Mouse (Mus musculus) hindbrain, embryonic 12.5 days (tissue): ENCODE data around the gene Nckap1. TPM values are rescaled to one million over a fixed set of nuclear protein-coding genes. Genes with fewer than 3 reads are reported as not detected.
A peak's percentile ranks its signal among the peaks of the same experiment; 100 is the strongest.

Source experiments
- ATAC-seq: fragments of 200-750 bp; cut with Nextera tagmentation; 2 replicates; pipeline ENCODE4 v1.8.0; 2017; ENCODE audit warnings: moderate TSS enrichment; ENCODE audit not compliant: low FRiP score
- H3K27ac ChIP-seq: fragments of 300-500 bp; sonication (generic); 2 replicates; pipeline ENCODE4 v1.5.1; 2016; ENCODE audit warnings: mild to moderate bottlenecking
- H3K27me3 ChIP-seq: fragments of 300-500 bp; sonication (generic); 2 replicates; pipeline ENCODE4 v1.6.1; 2016; ENCODE audit warnings: mild to moderate bottlenecking
- H3K36me3 ChIP-seq: fragments of 300-500 bp; sonication (generic); 2 replicates; pipeline ENCODE4 v1.6.1; 2016; ENCODE audit warnings: mild to moderate bottlenecking
- H3K4me1 ChIP-seq: fragments of 300-500 bp; sonication (generic); 2 replicates; pipeline ENCODE4 v1.6.1; 2016
- H3K4me2 ChIP-seq: fragments of 300-500 bp; sonication (generic); replicated peaks from 2 replicates; pipeline ENCODE4 v1.6.1; 2016; ENCODE audit warnings: mild to moderate bottlenecking
- H3K4me3 ChIP-seq: fragments of 300-500 bp; sonication (generic); 2 replicates; pipeline ENCODE4 v1.5.1; 2016; ENCODE audit warnings: mild to moderate bottlenecking
- H3K9ac ChIP-seq: fragments of 300-500 bp; sonication (generic); 2 replicates; pipeline ENCODE4 v1.6.1; 2016; ENCODE audit warnings: mild to moderate bottlenecking, moderate library complexity
- H3K9me3 ChIP-seq: fragments of 300-500 bp; sonication (generic); replicated peaks from 2 replicates; pipeline ENCODE4 v1.6.1; 2016; ENCODE audit warnings: mild to moderate bottlenecking
- WGBS: fragments of 180-500 bp; shearing (Covaris S2); methylation state at CpG from one replicate; pipeline ENCODE4 v1.1.7; 2016; 5-methylcytosine and 5-hydroxymethylcytosine counted together
- polyA plus RNA-seq: library from polyadenylated mRNA; unstranded; fragments of >200 nt; fragmentation: Nextera tagmentation; extraction: Ambion mirVana; gene quantifications from 2 replicates; pipeline ENCODE4 v1.2.1, GENCODE M21; 2016

The Nckap1 gene
- polyA plus RNA-seq = 109 TPM in 2 replicates

DNA sequence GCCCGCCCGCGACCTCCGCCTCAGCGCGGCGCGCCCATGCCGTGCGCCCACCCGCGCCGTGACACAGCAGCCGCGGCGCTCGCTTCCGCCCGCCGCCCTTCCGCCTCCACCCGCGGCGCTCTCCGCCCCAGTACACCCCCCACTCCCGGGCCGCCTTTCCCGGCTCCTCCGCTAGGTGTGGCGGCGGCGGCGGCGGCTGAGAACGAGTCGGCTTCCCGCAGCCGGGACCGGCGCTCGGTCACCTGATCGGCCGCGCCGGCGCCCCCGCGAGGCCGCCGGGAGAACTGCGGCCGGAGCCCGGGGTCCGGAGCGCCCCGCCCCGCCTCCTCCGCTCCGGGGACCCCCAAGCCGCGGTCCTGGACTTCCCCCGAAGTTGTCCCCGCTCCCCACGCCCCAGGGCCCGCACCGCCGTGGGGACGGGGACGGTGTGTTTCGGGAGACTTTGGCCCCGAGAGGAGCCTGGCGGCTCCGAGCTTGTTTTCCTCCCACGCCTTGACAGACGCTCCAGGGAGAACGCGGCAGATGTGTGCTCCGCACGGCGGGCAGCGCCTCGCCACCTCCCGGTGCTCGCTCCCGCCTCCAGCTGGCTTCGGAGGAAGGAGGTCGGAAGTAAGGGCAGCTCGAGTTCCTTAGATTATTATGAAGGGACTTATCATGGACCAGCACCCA is at the start of gene Nckap1:
Gene Nckap1 (minus strand): TSS at position 338 of the 669 bp plus-strand sequence.
- Histone ChIP-seq H3K27ac (peak within 1 kb of the TSS; percentile 99), H3K4me1 (peaks cover 11% of the 10 kb centered on the region), H3K9ac (peak within 1 kb of the TSS; percentile 96), H3K4me3 (peak within 1 kb of the TSS; percentile 93), H3K36me3 (no peaks in the 10 kb centered on the region), H3K4me2 (peak within 1 kb of the TSS; percentile 69), H3K27me3 (no peaks in the 10 kb centered on the region), H3K9me3 (no peaks in the 10 kb centered on the region)
- under 1% methylated on average over 65 of the region's 88 CpGs for WGBS
- ATAC-seq = peak; percentile 96

- H3K4me1 ChIP-seq = no peaks in the 10 kb centered on the region
- 0 out of 2 replicates have a peak, but pooled peaks cover 3% of the 10 kb centered on the region for H3K9me3 ChIP-seq
- no peak overlapping the region for H3K4me3 ChIP-seq
- no peak for ATAC-seq
- H3K36me3 ChIP-seq = peaks cover 24% of the 10 kb centered on the region
- no peak overlapping the region for H3K4me2 ChIP-seq
- H3K27ac ChIP-seq = no peak overlapping the region
- H3K9ac ChIP-seq = no peak overlapping the region
- WGBS = 93% methylated on average over 4 of the region's 4 CpGs
- no peaks in the 10 kb centered on the region for H3K27me3 ChIP-seq
Measured at GRCm38 (mm10) chr2:80624523-80624922, 43.3 kb upstream of the Nckap1 start.

DNA sequence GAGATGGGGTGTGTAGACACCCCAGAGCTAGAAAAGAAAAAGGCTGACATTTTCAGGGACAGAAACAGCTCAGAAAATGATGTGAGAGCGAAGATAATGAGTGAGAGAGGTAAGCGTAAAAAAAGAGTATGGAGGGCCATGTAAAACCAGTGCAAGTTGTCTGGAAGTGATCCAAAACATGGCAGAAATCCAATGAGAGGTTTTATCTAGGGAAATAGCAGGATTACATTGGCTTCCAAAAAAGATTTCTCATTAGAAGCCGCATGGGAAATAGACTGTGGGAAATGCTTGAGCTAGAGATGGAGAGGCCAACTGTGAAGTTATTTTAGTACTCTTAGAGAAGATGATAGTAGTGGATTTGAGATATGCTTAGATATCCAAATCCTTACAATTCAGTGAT is 40.7 kb upstream of the Nckap1 start:
- WGBS = 97% methylated on average over 3 of the region's 3 CpGs
- ATAC-seq = no peak

DNA sequence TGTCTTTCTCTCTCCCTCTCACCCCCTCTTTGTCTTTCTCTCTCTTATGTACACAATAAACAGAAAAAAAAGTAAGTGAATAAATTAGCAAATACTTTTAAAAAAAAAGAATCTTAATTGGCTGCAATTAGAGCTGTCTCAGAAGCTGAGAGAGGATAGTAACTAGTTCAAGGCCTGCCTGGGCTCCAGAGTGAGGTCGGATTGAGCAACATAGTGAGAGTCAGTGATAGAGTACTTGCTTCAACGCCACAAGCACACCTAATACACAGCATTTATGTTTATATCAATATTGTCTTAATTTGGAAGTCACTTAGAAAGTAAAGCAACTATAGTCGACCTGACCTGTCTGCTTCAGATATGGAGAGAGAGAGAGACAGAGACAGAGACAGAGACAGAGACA is 37.8 kb upstream of the Nckap1 start:
- Histone ChIP-seq H3K36me3 (peaks cover 4% of the 10 kb centered on the region; the same call in 1 of the 2 replicates), H3K27me3 (no peaks in the 10 kb centered on the region), H3K4me3 (no peak overlapping the region), H3K27ac (no peak overlapping the region), H3K9ac (no peak overlapping the region), H3K9me3 (no peaks in the 10 kb centered on the region), H3K4me1 (peaks cover 6% of the 10 kb centered on the region), H3K4me2 (no peak overlapping the region)
- no peak for ATAC-seq
- WGBS = 86% methylated on average over 3 of the region's 3 CpGs

More for the DNA sequence above, 40.7 kb upstream of the Nckap1 start:
- Histone ChIP-seq H3K4me2 (no peak overlapping the region), H3K27me3 (no peaks in the 10 kb centered on the region), H3K27ac (no peak overlapping the region), H3K4me3 (no peak overlapping the region), H3K9ac (no peak overlapping the region), H3K9me3 (0 out of 2 replicates have a peak, but pooled peaks cover 3% of the 10 kb centered on the region), H3K36me3 (peaks cover 16% of the 10 kb centered on the region; the same call in 1 of the 2 replicates), H3K4me1 (peaks cover 6% of the 10 kb centered on the region)

- Histone ChIP-seq H3K9ac (peak within 1 kb of the TSS; percentile 60), H3K4me2 (peak within 1 kb of the TSS; percentile 65), H3K36me3 (no peaks in the 10 kb centered on the region; the same call in 1 of the 2 replicates), H3K4me1 (peaks cover 6% of the 10 kb centered on the region), H3K4me3 (peak within 1 kb of the TSS; percentile 48), H3K9me3 (no peaks in the 10 kb centered on the region), H3K27me3 (no peaks in the 10 kb centered on the region), H3K27ac (peak within 1 kb of the TSS; percentile 72)
- WGBS = 2% methylated on average over 21 of the region's 21 CpGs
- ATAC-seq = peak; percentile 100
Measured at GRCm38 (mm10) chr2:80616854-80617737, 35.9 kb upstream of the Nckap1 start, which contains the start of the genes Dusp19 and Nup35. Gene Dusp19, plus strand, starts transcription at chr2:80617045. Gene Nup35, plus strand, starts transcription at chr2:80617236.

GRCm38 (mm10) chr2:80612796-80613195 is 31.6 kb upstream of the Nckap1 start:
- Histone ChIP-seq H3K4me2 (no peak overlapping the region), H3K4me1 (peaks cover 3% of the 10 kb centered on the region), H3K9ac (no peak overlapping the region), H3K27me3 (no peaks in the 10 kb centered on the region), H3K36me3 (no peaks in the 10 kb centered on the region), H3K9me3 (no peaks in the 10 kb centered on the region), H3K27ac (no peak overlapping the region), H3K4me3 (no peak overlapping the region)
- 74% methylated on average over 2 of the region's 2 CpGs for WGBS
- no peak for ATAC-seq

GRCm38 (mm10) chr2:80612286-80612685 is 31.1 kb upstream of the Nckap1 start:
- H3K4me1 ChIP-seq = no peaks in the 10 kb centered on the region
- no peaks in the 10 kb centered on the region for H3K9me3 ChIP-seq
- 63% methylated on average over 1 of the region's 1 CpGs for WGBS
- no peak overlapping the region for H3K4me2 ChIP-seq
- no peaks in the 10 kb centered on the region for H3K27me3 ChIP-seq
- H3K4me3 ChIP-seq = no peak overlapping the region
- H3K27ac ChIP-seq = no peak overlapping the region
- no peak for ATAC-seq
- H3K9ac ChIP-seq = no peak overlapping the region
- H3K36me3 ChIP-seq = no peaks in the 10 kb centered on the region

DNA sequence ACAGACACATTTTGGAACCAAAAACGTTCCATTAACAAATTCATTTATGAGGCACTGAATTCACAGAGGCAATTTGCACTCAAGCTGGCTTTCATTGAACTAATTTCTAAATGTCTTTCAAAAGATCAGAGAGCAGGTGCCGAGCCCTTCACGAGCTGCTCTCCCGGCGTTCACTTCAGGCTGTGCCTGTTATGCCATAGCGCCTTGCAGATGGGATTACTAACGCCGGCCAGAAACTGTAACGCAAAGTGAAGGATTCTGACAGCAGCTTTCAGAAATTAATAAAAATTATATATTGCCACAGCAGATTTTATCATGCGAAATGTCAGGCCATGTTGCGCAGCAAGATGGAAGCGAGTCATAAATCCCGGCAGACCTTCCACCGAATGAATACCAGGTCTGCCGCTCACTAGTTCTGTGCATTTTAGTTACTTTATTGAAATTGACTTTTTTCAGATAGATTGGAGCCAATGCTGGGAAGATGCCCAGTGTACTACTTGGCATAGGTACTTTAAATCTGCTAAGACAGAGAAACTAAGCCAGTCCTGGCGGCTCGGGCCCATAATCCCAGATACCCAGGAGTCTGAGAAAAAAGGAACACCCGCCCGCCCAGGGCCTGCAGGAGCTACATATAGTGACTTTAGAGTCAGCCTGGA is 22.7 kb upstream of the Nckap1 start:
- ATAC-seq = no peak
- Histone ChIP-seq H3K27me3 (no peaks in the 10 kb centered on the region), H3K4me1 (no peaks in the 10 kb centered on the region), H3K36me3 (no peaks in the 10 kb centered on the region), H3K9me3 (no peaks in the 10 kb centered on the region), H3K9ac (no peak overlapping the region), H3K4me2 (no peak overlapping the region), H3K27ac (no peak overlapping the region), H3K4me3 (no peak overlapping the region)
- WGBS = 89% methylated on average over 19 of the region's 19 CpGs

DNA sequence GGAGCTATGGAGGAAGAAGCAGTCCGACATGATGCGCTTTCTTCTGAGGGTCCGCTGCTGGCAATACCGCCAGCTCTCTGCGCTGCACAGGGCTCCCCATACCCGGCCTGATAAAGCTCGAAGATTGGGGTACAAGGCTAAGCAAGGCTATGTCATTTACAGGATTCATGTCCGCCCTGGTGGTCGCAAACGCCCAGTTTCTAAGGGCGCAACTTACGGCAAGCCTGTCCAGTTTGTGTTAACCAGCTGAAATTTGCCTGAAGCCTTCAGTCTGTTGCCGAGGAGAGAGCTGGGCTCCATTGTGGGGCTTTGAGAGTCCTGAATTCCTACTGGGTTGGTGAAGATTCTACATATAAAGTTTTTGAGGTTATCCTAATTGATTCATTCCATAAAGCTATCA is 21.6 kb upstream of the Nckap1 start:
- no peak overlapping the region for H3K4me2 ChIP-seq
- no peak overlapping the region for H3K27ac ChIP-seq
- H3K36me3 ChIP-seq = no peaks in the 10 kb centered on the region
- ATAC-seq = no peak
- 93% methylated on average over 13 of the region's 13 CpGs for WGBS
- H3K27me3 ChIP-seq = no peaks in the 10 kb centered on the region
- no peak overlapping the region for H3K4me3 ChIP-seq
- no peaks in the 10 kb centered on the region for H3K4me1 ChIP-seq
- no peaks in the 10 kb centered on the region for H3K9me3 ChIP-seq
- H3K9ac ChIP-seq = no peak overlapping the region

DNA sequence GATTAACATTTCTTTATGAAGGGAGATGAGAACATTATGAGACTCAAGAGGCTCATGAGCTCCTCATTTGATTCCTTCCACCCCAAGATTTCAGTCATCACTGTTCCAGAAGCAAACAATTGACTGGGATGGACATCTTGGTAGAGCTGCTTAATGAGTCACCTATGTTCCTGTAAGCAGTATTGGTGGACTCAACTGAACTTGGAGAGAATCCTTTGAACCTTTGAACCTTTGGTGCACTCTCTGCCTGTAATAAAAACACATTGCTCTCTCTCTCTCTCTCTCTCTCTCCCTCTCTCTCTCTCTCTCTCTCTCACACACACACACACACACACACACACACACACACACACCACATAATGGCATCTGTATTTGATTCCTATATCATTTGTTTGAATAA is 19.4 kb upstream of the Nckap1 start:
- Histone ChIP-seq H3K4me3 (no peak overlapping the region), H3K27ac (no peak overlapping the region), H3K9ac (no peak overlapping the region), H3K9me3 (no peaks in the 10 kb centered on the region), H3K27me3 (no peaks in the 10 kb centered on the region), H3K4me2 (no peak overlapping the region), H3K36me3 (no peaks in the 10 kb centered on the region), H3K4me1 (no peaks in the 10 kb centered on the region)
- no peak for ATAC-seq

DNA sequence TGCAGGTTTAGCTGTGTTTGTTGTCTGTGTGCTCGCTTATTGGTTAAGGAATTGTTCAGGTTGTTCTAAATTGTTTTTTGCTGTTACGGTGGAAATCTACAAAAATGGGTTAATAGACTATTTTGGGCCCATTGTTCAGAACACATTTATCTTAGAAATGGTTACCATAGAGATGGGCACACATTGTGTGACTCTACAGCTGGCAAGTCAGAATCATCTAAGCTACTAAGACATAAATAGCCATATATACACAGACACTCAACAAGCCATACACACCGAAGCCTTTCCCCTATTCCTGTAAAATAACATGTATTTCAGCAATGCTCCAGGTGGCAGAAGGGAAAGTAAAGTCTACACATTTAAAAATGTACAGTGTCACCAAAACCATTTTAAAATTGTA is 18.7 kb upstream of the Nckap1 start:
- no peak for ATAC-seq
- Histone ChIP-seq H3K4me1 (no peaks in the 10 kb centered on the region), H3K36me3 (no peaks in the 10 kb centered on the region), H3K4me2 (no peak overlapping the region), H3K9ac (no peak overlapping the region), H3K27me3 (no peaks in the 10 kb centered on the region), H3K9me3 (no peaks in the 10 kb centered on the region), H3K4me3 (no peak overlapping the region), H3K27ac (no peak overlapping the region)
- WGBS = 85% methylated on average over 3 of the region's 3 CpGs

DNA sequence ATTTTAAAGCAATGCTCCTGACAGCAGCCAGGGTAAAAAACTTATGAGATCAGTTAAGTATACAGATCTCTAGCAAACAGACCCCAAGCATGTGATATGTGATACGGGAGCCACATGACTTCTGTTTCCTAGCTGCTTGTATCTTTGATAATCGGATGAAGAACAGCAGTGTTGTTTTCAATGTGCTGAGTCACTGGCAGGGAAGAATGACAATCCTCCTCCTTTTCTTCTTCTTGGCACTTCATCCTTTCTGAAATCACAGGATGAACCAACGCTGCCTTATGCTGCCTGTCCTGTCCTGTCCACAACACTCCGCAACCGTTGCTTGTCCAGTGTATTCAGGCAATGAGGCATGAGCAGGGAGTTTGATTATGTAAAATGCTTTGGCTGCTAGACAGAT is 15.8 kb upstream of the Nckap1 start:
- no peaks in the 10 kb centered on the region for H3K4me1 ChIP-seq
- H3K9me3 ChIP-seq = no peaks in the 10 kb centered on the region
- H3K27me3 ChIP-seq = no peaks in the 10 kb centered on the region
- H3K36me3 ChIP-seq = no peaks in the 10 kb centered on the region
- no peak overlapping the region for H3K27ac ChIP-seq
- WGBS = 78% methylated on average over 5 of the region's 5 CpGs
- ATAC-seq = no peak
- H3K4me3 ChIP-seq = no peak overlapping the region
- H3K4me2 ChIP-seq = no peak overlapping the region
- no peak overlapping the region for H3K9ac ChIP-seq
